Mouse (Mus musculus) stomach, postnatal 0 days (tissue): Measurements from ENCODE around the gene Mars.

Experiments used
- CTCF ChIP-seq: IDR thresholded peaks from 2 replicates; pipeline ENCODE4 v1.5.1; 2016; ENCODE audit warnings: antibody characterized with exemption, low read depth, mild to moderate bottlenecking, moderate library complexity
- EP300 ChIP-seq: optimal IDR thresholded peaks from 2 replicates; pipeline ENCODE3; 2016; ENCODE audit warnings: antibody characterized with exemption

DNA sequence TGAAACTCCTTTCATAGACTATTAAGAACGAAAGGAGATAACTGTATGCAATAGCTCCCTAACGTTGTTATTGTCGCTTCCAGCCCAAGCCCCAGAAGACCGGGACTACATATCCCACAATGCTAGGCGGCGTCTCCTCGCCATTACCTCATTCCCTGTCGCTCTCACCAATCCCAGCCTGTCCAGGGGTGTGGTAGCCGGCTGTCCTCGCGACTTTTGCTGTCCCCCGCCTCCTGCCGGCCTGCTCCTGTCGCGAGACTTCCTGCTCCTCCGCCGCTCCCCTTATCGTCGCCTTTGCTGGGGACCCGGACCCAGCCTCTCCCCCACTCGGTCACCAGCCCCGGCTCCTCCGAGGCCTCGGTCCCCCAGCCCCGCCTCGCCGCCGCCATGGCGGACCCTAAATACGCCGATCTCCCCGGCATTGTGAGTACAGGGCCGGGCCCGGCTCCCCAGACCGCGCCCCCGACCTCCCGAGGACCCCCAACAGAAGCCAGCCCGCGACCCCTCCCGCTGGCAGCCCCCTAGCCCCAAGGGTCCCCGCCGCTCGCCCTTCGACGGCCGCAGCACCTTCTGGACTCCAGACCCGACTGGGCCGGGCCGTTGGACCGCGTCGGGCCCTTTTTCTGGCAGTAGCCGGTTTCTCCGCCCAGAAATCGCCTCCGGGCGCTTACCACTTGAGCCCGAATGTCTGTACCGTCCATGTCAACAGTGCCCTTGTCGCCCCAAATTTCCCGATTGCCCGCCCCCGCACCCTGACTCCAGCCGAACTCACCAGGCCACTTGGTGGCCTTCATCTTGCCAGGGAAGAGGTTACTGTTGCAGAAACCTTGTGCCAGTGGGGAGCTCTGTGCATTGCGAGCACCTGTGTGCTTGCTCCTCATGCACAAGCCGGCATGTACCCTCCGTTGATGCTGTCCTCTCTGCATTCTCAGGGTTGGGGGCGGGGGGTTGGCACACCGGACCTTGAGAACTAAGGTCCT is 45.2 kb downstream of the Mars start, which contains the start of gene Dctn2:
- TF ChIP-seq EP300 = peak; percentile 97
- peak; percentile 37 for TF ChIP-seq CTCF
